Mouse (Mus musculus): ENCODE results near the gene Btnl10.

DNA sequence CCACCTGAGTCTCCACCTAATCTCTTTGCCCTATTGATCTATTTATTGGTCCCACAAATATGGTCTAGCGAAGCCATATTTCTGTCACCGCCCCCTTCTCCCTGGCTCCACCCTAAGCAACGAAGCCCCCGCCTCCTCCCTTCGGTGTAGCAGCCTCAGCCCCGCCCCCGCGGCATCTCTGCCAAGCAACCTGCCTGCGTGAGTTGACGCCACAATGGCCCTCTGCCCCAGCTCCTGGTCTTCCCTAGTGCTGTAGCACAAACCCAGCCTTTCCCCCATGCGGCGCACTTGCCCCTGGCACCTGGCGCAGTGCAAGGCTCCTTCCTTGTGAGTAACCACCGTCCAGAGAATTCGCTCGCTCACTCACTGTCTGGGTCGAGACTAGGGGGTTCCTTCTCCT is 45.8 kb downstream of the Btnl10 start:
- TF ChIP-seq CTCF (IDR thresholded peaks at IDR 0.05; ENCODE audit: low read depth, low read length), result no peak
- TF ChIP-seq POLR2A (IDR thresholded peaks at IDR 0.05; ENCODE audit: insufficient read depth, low read length), result no peak
